Mouse (Mus musculus): ENCODE results near the gene Olfr510. TPM values are rescaled to one million over a fixed set of nuclear protein-coding genes. Genes with fewer than 3 reads are reported as not detected.
"Not testable (repeated sequence)": the region's sequence is repeated elsewhere in the genome, so short reads cannot be mapped to it uniquely, and the experiment has no call there.

The Olfr510 gene
- total RNA-seq (2014; rRNA removed) (not detected in 2 replicates), polyA plus RNA-seq (2015; fragmentation: Nextera tagmentation; extraction: Ambion mirVana) (not detected in 2 replicates)

DNA sequence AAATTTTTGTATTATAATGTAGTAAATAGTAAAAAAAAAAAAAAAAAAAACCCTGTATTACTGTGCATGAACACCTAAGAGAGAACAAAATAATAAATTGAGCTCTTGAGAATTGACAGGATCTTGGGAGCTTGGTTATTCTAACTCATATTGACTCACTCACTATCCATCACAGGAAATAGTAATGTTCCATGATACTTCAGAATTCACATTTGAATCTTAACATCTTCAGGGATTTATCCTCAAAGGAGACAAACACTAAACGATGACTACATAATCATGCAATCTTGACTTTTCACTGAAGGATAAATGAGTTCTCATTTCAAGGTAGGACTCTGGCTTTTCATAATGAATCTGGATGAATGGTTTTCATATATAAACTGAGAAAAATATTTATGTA, at the start of gene Olfr510:
TSS of gene Olfr510 (plus strand) at position 301 of the 400 bp plus-strand sequence.
- H3K4me1 ChIP-seq (ENCODE audit: insufficient read depth) = no peaks in the 10 kb centered on the region
- no peaks in the 10 kb centered on the region for H3K36me3 ChIP-seq (ENCODE audit: insufficient read depth)
- DNase-seq (no peak), ATAC-seq (no peak)
- no peaks in the 10 kb centered on the region for H3K9me3 ChIP-seq (ENCODE audit: low read length)
- H3K4me2 ChIP-seq (ENCODE audit: low read depth) = no peak within 1 kb of the TSS
- WGBS = 95% methylated on average over 1 of the region's 1 CpGs
- no peaks in the 10 kb centered on the region for H3K27me3 ChIP-seq (ENCODE audit: insufficient read depth, low read length)
- H3K27ac ChIP-seq (ENCODE audit: low read depth, low read length) = no peak within 1 kb of the TSS
- no peak within 1 kb of the TSS for H3K9ac ChIP-seq
- no peak for TF ChIP-seq CTCF (IDR thresholded peaks at IDR 0.05; ENCODE audit: low read depth)
- H3K4me3 ChIP-seq (ENCODE audit: low read depth, low read length) = no peak within 1 kb of the TSS

DNA sequence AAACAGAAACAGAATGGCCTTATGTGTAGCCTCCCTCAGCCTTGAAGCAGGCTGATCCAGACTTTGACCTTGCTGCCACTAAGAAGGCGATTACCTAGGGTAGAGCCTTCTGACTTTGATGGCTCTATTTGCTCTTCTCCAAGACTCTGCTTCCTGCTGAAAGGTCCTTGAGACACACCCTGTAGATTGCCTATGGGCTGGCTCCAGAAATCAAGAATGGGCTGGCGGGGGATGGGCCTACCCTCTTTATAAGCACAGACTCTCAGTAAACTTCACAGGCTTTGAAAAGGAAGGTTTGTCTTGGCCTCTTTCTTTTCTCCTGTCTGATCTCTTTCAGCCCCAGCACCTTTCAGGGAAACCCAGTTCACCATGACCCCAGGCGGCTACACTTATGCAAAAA, 49.4 kb upstream of the Olfr510 start:
- H3K27me3 ChIP-seq (ENCODE audit: insufficient read depth, low read length); H3K4me3 ChIP-seq (ENCODE audit: low read depth, low read length); H3K27ac ChIP-seq (ENCODE audit: low read depth, low read length); ATAC-seq; H3K4me1 ChIP-seq (ENCODE audit: insufficient read depth); H3K4me2 ChIP-seq (ENCODE audit: low read depth); H3K9me3 ChIP-seq (ENCODE audit: low read length); DNase-seq; H3K9ac ChIP-seq; H3K36me3 ChIP-seq (ENCODE audit: insufficient read depth): not testable (repeated sequence)
- WGBS = 61% methylated on average over 3 of the region's 3 CpGs

DNA sequence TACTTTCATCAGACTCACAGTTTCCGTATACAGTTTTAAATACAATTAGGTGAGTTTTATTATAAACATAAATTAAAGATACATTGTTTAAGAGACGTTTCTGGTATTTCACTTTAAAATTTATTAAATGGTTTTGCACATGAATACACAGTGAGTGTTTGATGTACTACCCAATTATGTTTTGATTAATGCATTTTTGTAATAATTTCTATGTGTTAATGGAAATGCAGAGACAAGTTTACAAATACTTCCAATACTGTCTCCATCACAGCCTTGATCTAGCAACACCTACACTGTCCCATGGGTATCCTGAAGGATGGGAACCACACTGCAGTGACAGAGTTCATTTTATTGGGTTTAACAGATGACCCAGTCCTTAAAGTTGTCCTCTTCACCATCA, 44.7 kb upstream of the Olfr510 start, which contains the start of gene Olfr507:
TSS of gene Olfr507 (plus strand) at position 301 of the 400 bp plus-strand sequence.
- H3K4me3 ChIP-seq (ENCODE audit: low read depth, low read length) = no peak within 1 kb of the TSS
- no peaks in the 10 kb centered on the region for H3K9me3 ChIP-seq (ENCODE audit: low read length)
- H3K9ac ChIP-seq = no peak within 1 kb of the TSS
- no peak within 1 kb of the TSS for H3K27ac ChIP-seq (ENCODE audit: low read depth, low read length)
- TF ChIP-seq CTCF (IDR thresholded peaks at IDR 0.05; ENCODE audit: low read depth) = no peak
- H3K4me1 ChIP-seq (ENCODE audit: insufficient read depth) = no peaks in the 10 kb centered on the region
- 80% methylated on average over 2 of the region's 2 CpGs for WGBS
- no peaks in the 10 kb centered on the region for H3K27me3 ChIP-seq (ENCODE audit: insufficient read depth, low read length)
- ATAC-seq (no peak), DNase-seq (no peak)
- no peak within 1 kb of the TSS for H3K4me2 ChIP-seq (ENCODE audit: low read depth)
- H3K36me3 ChIP-seq (ENCODE audit: insufficient read depth) = no peaks in the 10 kb centered on the region

DNA sequence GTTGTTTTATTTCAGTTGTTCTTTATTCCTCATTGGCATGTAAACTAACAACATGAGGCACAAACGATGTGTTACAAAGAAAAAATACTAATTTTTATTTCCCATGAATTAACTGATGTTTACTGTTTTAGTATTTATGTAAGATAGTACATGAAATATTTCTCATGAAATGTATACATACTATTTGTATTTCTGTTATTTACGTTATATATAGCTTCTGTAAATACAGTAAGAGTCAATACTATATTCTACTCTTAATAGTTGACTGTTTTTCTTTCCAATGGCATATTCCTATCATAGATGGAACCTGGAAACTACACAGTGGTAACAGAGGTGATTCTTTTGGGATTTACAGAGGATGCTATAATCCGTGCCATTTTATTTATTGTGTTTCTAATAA, 36.5 kb upstream of the Olfr510 start, which contains the start of gene Olfr508:
TSS of gene Olfr508 (plus strand) at position 301 of the 400 bp plus-strand sequence.
- 87% methylated on average over 3 of the region's 3 CpGs for WGBS
- Histone ChIP-seq H3K4me1 (ENCODE audit: insufficient read depth) (no peaks in the 10 kb centered on the region), H3K36me3 (ENCODE audit: insufficient read depth) (no peaks in the 10 kb centered on the region), H3K9ac (no peak within 1 kb of the TSS), H3K9me3 (ENCODE audit: low read length) (no peaks in the 10 kb centered on the region), H3K4me3 (ENCODE audit: low read depth, low read length) (no peak within 1 kb of the TSS), H3K4me2 (ENCODE audit: low read depth) (no peak within 1 kb of the TSS), H3K27me3 (ENCODE audit: insufficient read depth, low read length) (no peaks in the 10 kb centered on the region), H3K27ac (ENCODE audit: low read depth, low read length) (no peak within 1 kb of the TSS)
- no peak for TF ChIP-seq CTCF (IDR thresholded peaks at IDR 0.05; ENCODE audit: low read depth)
- ATAC-seq (no peak), DNase-seq (no peak)

DNA sequence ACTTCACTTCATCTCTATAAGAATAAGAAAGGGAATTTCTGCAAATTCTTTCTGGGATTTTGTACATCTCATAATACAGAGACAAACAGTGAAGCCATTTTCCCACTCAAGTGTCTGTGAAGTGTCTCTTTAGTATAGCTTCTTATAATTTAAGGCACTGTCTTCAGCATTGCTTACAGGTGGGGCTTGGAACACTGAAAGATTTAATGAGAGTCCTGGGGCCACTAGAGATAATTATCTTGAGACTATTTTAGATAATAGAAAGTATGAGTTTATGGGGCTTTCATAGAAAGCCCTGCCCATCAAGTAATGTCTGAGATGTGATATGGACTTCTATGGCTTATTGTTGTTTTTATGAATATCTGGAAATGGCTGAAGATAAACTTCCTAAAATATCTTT, 14.4 kb upstream of the Olfr510 start, which contains the start of gene Olfr509:
TSS of gene Olfr509 (minus strand) at position 101 of the 400 bp plus-strand sequence.
- Histone ChIP-seq H3K27ac (ENCODE audit: low read depth, low read length) (no peak within 1 kb of the TSS), H3K4me3 (ENCODE audit: low read depth, low read length) (no peak within 1 kb of the TSS), H3K36me3 (ENCODE audit: insufficient read depth) (no peaks in the 10 kb centered on the region), H3K9me3 (ENCODE audit: low read length) (no peaks in the 10 kb centered on the region), H3K9ac (no peak within 1 kb of the TSS), H3K27me3 (ENCODE audit: insufficient read depth, low read length) (no peaks in the 10 kb centered on the region), H3K4me2 (ENCODE audit: low read depth) (no peak within 1 kb of the TSS), H3K4me1 (ENCODE audit: insufficient read depth) (no peaks in the 10 kb centered on the region)
- DNase-seq = no peak
- ATAC-seq = no peak
- TF ChIP-seq CTCF (IDR thresholded peaks at IDR 0.05; ENCODE audit: low read depth) = no peak

DNA sequence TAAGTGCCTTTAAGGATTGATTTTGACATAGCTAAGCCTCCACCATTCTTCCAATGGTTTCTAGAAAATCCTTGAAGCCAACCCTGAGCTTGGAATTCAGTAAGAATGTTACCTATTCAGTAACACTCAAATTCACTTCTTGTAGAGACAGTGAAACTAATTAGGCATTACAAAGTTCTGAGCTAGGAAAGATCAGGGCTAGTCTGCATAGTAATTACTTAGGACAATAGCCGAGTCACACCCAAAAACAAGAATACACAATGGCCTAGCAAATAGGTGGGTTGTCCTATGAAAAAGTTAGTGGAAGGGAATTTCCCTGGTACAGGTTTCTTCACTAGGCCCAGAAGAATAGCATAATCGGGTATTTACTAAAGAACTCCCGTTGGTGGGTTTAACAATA, 3.8 kb upstream of the Olfr510 start:
- Histone ChIP-seq H3K27ac (ENCODE audit: low read depth, low read length) (no peak overlapping the region), H3K36me3 (ENCODE audit: insufficient read depth) (no peaks in the 10 kb centered on the region), H3K4me1 (ENCODE audit: insufficient read depth) (no peaks in the 10 kb centered on the region), H3K9me3 (ENCODE audit: low read length) (no peaks in the 10 kb centered on the region), H3K4me2 (ENCODE audit: low read depth) (no peak overlapping the region), H3K4me3 (ENCODE audit: low read depth, low read length) (no peak overlapping the region), H3K9ac (no peak overlapping the region), H3K27me3 (ENCODE audit: insufficient read depth, low read length) (no peaks in the 10 kb centered on the region)
- no peak for TF ChIP-seq CTCF (IDR thresholded peaks at IDR 0.05; ENCODE audit: low read depth)
- no peak for DNase-seq
- WGBS = 79% methylated on average over 3 of the region's 3 CpGs
- no peak for ATAC-seq

DNA sequence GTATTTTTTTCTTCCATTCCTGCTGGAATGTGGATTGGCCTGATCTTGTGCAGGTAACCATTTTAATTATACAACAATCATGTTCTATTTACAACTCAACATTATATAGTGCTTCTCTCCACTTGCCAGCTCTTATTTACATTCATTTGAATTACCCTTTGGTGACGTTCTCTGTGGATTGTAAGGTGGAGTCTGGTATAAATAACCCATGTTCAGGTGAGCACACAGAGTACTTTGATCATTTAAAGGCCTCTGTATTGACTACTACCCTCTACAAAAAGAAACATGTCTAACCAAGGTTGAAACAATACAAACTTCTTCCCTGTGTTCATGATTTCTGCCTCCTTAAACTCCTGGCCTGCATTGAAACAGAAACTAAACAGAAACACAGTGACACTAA, 4.8 kb downstream of the Olfr510 start:
- Histone ChIP-seq H3K9ac (no peak overlapping the region), H3K27me3 (ENCODE audit: insufficient read depth, low read length) (no peaks in the 10 kb centered on the region), H3K9me3 (ENCODE audit: low read length) (no peaks in the 10 kb centered on the region), H3K36me3 (ENCODE audit: insufficient read depth) (no peaks in the 10 kb centered on the region), H3K4me1 (ENCODE audit: insufficient read depth) (no peaks in the 10 kb centered on the region), H3K4me3 (ENCODE audit: low read depth, low read length) (no peak overlapping the region), H3K27ac (ENCODE audit: low read depth, low read length) (no peak overlapping the region), H3K4me2 (ENCODE audit: low read depth) (no peak overlapping the region)
- DNase-seq (no peak), ATAC-seq (no peak)
- WGBS = 71% methylated on average over 1 of the region's 1 CpGs
- TF ChIP-seq CTCF (IDR thresholded peaks at IDR 0.05; ENCODE audit: low read depth) = no peak

Data from forebrain, postnatal 0 days (tissue).